Mouse (Mus musculus): ENCODE measurements around the gene Caln1. TPM values are rescaled to one million over a fixed set of nuclear protein-coding genes. Genes with fewer than 3 reads are reported as not detected.

The Caln1 gene
- total RNA-seq, 2 experiments from 2014 or later = 0.36 to 0.56 TPM

- DNase-seq = no peak
Measured at GRCm38 (mm10) chr5:130702361-130702760, 333.1 kb downstream of the Caln1 start.

- DNase-seq = no peak
Measured at GRCm38 (mm10) chr5:130704866-130705265, 335.6 kb downstream of the Caln1 start.

- no peak for DNase-seq
Measured at GRCm38 (mm10) chr5:130706202-130706855, 337.1 kb downstream of the Caln1 start.

- DNase-seq = no peak
Measured at GRCm38 (mm10) chr5:130707755-130708154, 338.5 kb downstream of the Caln1 start.

GRCm38 (mm10) chr5:130708616-130709015 is 339.4 kb downstream of the Caln1 start:
- DNase-seq = no peak

GRCm38 (mm10) chr5:130711643-130712042 is 342.4 kb downstream of the Caln1 start:
- no peak for DNase-seq

- no peak for DNase-seq
Measured at GRCm38 (mm10) chr5:130712281-130712680, 343.0 kb downstream of the Caln1 start.

- DNase-seq = no peak
Measured at GRCm38 (mm10) chr5:130715181-130715580, 345.9 kb downstream of the Caln1 start.

- DNase-seq = peak; percentile 15
Measured at GRCm38 (mm10) chr5:130718385-130718784, 349.1 kb downstream of the Caln1 start.

- no peak for DNase-seq
Measured at GRCm38 (mm10) chr5:130742171-130742570, 372.9 kb downstream of the Caln1 start.

- no peak for DNase-seq
Measured at GRCm38 (mm10) chr5:130757517-130757916, 388.3 kb downstream of the Caln1 start.

GRCm38 (mm10) chr5:130765784-130766183 is 396.5 kb downstream of the Caln1 start:
- DNase-seq = peak; percentile 37

- no peak for DNase-seq
Measured at GRCm38 (mm10) chr5:130771061-130771741, 401.9 kb downstream of the Caln1 start.

- no peak for DNase-seq
Measured at GRCm38 (mm10) chr5:130772491-130772890, 403.2 kb downstream of the Caln1 start.

- DNase-seq = no peak
Measured at GRCm38 (mm10) chr5:130774946-130775345, 405.7 kb downstream of the Caln1 start.

GRCm38 (mm10) chr5:130792755-130793452 is 423.6 kb downstream of the Caln1 start:
- DNase-seq = no peak

GRCm38 (mm10) chr5:130797713-130798112 is 428.5 kb downstream of the Caln1 start:
- DNase-seq = no peak

- no peak for DNase-seq
Measured at GRCm38 (mm10) chr5:130810314-130810713, 441.1 kb downstream of the Caln1 start.

- DNase-seq = no peak
Measured at GRCm38 (mm10) chr5:130810846-130811245, 441.6 kb downstream of the Caln1 start.

GRCm38 (mm10) chr5:130811266-130811665 is 442.0 kb downstream of the Caln1 start:
- DNase-seq = peak; percentile 40

GRCm38 (mm10) chr5:130811966-130812365 is 442.7 kb downstream of the Caln1 start:
- peak; percentile 6 for DNase-seq

- no peak for DNase-seq
Measured at GRCm38 (mm10) chr5:130812556-130812955, 443.3 kb downstream of the Caln1 start.

- DNase-seq = peak; percentile 8
Measured at GRCm38 (mm10) chr5:130813089-130813488, 443.8 kb downstream of the Caln1 start.

Data from gastrocnemius, postnatal 10 days (tissue).